Mouse (Mus musculus): ENCODE results near the gene Maats1.

The Maats1 gene

GRCm38 (mm10) chr16:38294685-38295348 is 47.1 kb downstream of the Maats1 start, which contains the start of gene Nr1i2:
Gene Nr1i2, minus strand, starts transcription at chr16:38294824.
- no peak for DNase-seq (ENCODE audit: low read depth, low spot score)

GRCm38 (mm10) chr16:38290151-38290550 is 51.8 kb downstream of the Maats1 start:
- DNase-seq (ENCODE audit: low read depth, low spot score): no peak

GRCm38 (mm10) chr16:38288851-38289250 is 53.1 kb downstream of the Maats1 start:
- no peak for DNase-seq (ENCODE audit: low read depth, low spot score)

GRCm38 (mm10) chr16:38287762-38288161 is 54.2 kb downstream of the Maats1 start:
- DNase-seq (ENCODE audit: low read depth, low spot score): no peak

GRCm38 (mm10) chr16:38287357-38287756 is 54.6 kb downstream of the Maats1 start:
- DNase-seq (ENCODE audit: low read depth, low spot score): no peak

- DNase-seq (ENCODE audit: low read depth, low spot score): no peak
Observed at GRCm38 (mm10) chr16:38286541-38286940, 55.4 kb downstream of the Maats1 start.

GRCm38 (mm10) chr16:38285801-38286200 is 56.1 kb downstream of the Maats1 start:
- DNase-seq (ENCODE audit: low read depth, low spot score): no peak

GRCm38 (mm10) chr16:38283300-38283699 is 58.6 kb downstream of the Maats1 start:
- DNase-seq (ENCODE audit: low read depth, low spot score): no peak

- no peak for DNase-seq (ENCODE audit: low read depth, low spot score)
Observed at GRCm38 (mm10) chr16:38282559-38283160, 59.3 kb downstream of the Maats1 start.

GRCm38 (mm10) chr16:38280951-38281350 is 61.0 kb downstream of the Maats1 start:
- DNase-seq (ENCODE audit: low read depth, low spot score): no peak

- no peak for DNase-seq (ENCODE audit: low read depth, low spot score)
Observed at GRCm38 (mm10) chr16:38279794-38280193, 62.1 kb downstream of the Maats1 start.

- DNase-seq (ENCODE audit: low read depth, low spot score): no peak
Observed at GRCm38 (mm10) chr16:38274737-38275136, 67.2 kb downstream of the Maats1 start.

- DNase-seq (ENCODE audit: low read depth, low spot score): no peak
Observed at GRCm38 (mm10) chr16:38272483-38272882, 69.5 kb downstream of the Maats1 start.

GRCm38 (mm10) chr16:38271601-38272000 is 70.3 kb downstream of the Maats1 start:
- DNase-seq (ENCODE audit: low read depth, low spot score): peak; percentile 16

GRCm38 (mm10) chr16:38255927-38256326 is 86.0 kb downstream of the Maats1 start:
- no peak for DNase-seq (ENCODE audit: low read depth, low spot score)

GRCm38 (mm10) chr16:38255107-38255506 is 86.8 kb downstream of the Maats1 start:
- DNase-seq (ENCODE audit: low read depth, low spot score): peak; percentile 53

GRCm38 (mm10) chr16:38254001-38254400 is 87.9 kb downstream of the Maats1 start:
- DNase-seq (ENCODE audit: low read depth, low spot score): peak; percentile 85

GRCm38 (mm10) chr16:38250467-38250866 is 91.5 kb downstream of the Maats1 start:
- no peak for DNase-seq (ENCODE audit: low read depth, low spot score)

- DNase-seq (ENCODE audit: low read depth, low spot score): peak; percentile 44
Observed at GRCm38 (mm10) chr16:38248331-38248961, 93.5 kb downstream of the Maats1 start.
